Mouse (Mus musculus): Measurements from ENCODE around the gene Gm14296. TPM values are rescaled to one million over a fixed set of nuclear protein-coding genes. Genes with fewer than 3 reads are reported as not detected.
"Not testable (repeated sequence)": the region's sequence is repeated elsewhere in the genome, so short reads cannot be mapped to it uniquely, and the experiment has no call there.

Gm14296 gene
- 1 to 10 TPM; 2.1 to 3.7 (median 3.1) TPM for total RNA-seq (2022)

DNA sequence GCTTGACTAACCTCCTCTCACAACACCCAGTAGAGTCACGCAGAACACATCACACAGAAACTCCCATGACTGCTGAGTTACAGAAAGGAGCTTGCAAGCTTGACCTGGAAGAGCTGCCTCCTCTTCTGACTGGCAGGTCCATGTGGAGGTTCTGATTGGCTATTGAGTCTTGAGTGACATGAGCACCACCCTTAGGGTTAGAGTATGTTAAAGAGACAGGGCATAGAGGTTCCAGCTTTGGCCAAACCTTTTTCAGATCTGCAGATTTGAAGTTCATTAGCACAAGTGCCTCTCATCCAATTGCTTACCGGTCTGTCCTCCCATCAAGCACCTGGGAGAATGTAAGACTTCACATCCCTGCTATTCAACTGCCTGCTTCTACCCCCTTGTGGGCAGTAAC lies at the start of gene Gm14296:
Gene Gm14296 (minus strand): TSS at position 101 of the 400 bp plus-strand sequence.
- DNase-seq (ENCODE audit: low spot score in 2 of 2) = not testable (repeated sequence)

DNA sequence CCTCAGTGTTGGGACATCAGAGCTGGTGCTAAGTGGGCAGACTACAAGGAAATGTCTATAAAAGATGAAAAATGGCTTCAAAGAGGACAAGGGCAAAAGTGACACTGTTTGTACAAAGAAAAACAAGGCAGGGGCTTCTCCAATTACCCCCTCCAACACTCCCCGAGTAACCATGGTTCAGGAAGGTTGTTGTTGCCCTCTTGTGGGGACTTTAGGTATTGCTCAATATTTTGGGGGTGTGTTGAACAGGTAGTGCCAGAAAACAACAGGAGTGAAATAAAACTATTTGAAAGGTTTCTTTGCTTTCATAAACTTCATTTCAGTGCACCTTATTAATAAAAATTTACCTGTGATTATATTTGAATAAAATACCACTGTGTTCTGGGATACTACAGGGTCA lies 22.1 kb downstream of the Gm14296 start:
- not testable (repeated sequence) for DNase-seq (ENCODE audit: low spot score in 2 of 2)

Other genes with a start within 250 kb of the Gm14296 start
- gene Gm14305, start 219.5 kb downstream of the Gm14296 start, total RNA-seq (2022) = 1 to 10 TPM; 7.1 to 9.6 (median 8.2) TPM
- 10 to 100 TPM; 10.7 to 20.8 (median 12.1) TPM for gene Gm14295, start 129.2 kb downstream of the Gm14296 start, total RNA-seq (2022)
- gene Gm14408, start 96.7 kb downstream of the Gm14296 start, total RNA-seq (2022) = not detected
- 10 to 100 TPM; 35.6 to 44.6 (median 38.8) TPM for gene Gm14419, start 73.1 kb upstream of the Gm14296 start, total RNA-seq (2022)
- 1 to 10 TPM in 3 of 4 experiments, under 1 TPM in 1; 0.97 to 1.7 (median 1.5) TPM for gene Gm14401, start 146.5 kb upstream of the Gm14296 start, total RNA-seq (2022)